Mouse (Mus musculus) intestine, postnatal 0 days (tissue): ENCODE measurements around the gene Zfp971. TPM values are rescaled to one million over a fixed set of nuclear protein-coding genes. Genes with fewer than 3 reads are reported as not detected.
A peak's percentile ranks its signal among the peaks of the same experiment; 100 is the strongest.
"Not testable (repeated sequence)": the region's sequence is repeated elsewhere in the genome, so short reads cannot be mapped to it uniquely, and the experiment has no call there.

Experiments used
- ATAC-seq: fragments of 200-750 bp; cut with Nextera tagmentation; 2 replicates; pipeline ENCODE4 v1.8.0; 2017; ENCODE audit warnings: mild to moderate bottlenecking, moderate TSS enrichment, moderate library complexity
- H3K27ac ChIP-seq: fragments of 300-500 bp; sonication (generic); 2 replicates; pipeline ENCODE4 v1.5.1; 2014; ENCODE audit warnings: mild to moderate bottlenecking, low read depth, low read length, moderate library complexity
- H3K27me3 ChIP-seq: fragments of 300-500 bp; sonication (generic); replicated peaks from 2 replicates; pipeline ENCODE4 v1.6.1; 2014; ENCODE audit warnings: low read length, mixed read lengths; ENCODE audit not compliant: control insufficient read depth, insufficient read depth
- H3K36me3 ChIP-seq: fragments of 300-500 bp; sonication (generic); 2 replicates; pipeline ENCODE4 v1.6.1; 2014; ENCODE audit warnings: mild to moderate bottlenecking, moderate library complexity; ENCODE audit not compliant: control insufficient read depth, insufficient read depth
- H3K4me1 ChIP-seq: fragments of 300-500 bp; sonication (generic); replicated peaks from 2 replicates; pipeline ENCODE4 v1.6.1; 2014; ENCODE audit warnings: antibody characterized with exemption, low read length, mixed read lengths; ENCODE audit not compliant: control insufficient read depth, insufficient read depth
- H3K4me2 ChIP-seq: fragments of 300-500 bp; sonication (generic); replicated peaks from 2 replicates; pipeline ENCODE4 v1.6.1; 2014; ENCODE audit warnings: low read depth, mild to moderate bottlenecking, moderate library complexity
- H3K4me3 ChIP-seq: fragments of 300-500 bp; sonication (generic); 2 replicates; pipeline ENCODE4 v1.5.1; 2014; ENCODE audit warnings: low read depth, low read length
- H3K9ac ChIP-seq: fragments of 300-500 bp; sonication (generic); 2 replicates; pipeline ENCODE4 v1.6.1; 2014; ENCODE audit warnings: mild to moderate bottlenecking, low read depth, low read length
- H3K9me3 ChIP-seq: fragments of 300-500 bp; sonication (generic); 2 replicates; pipeline ENCODE4 v1.6.1; 2016; ENCODE audit warnings: mixed run types; ENCODE audit not compliant: control insufficient read depth
- CTCF ChIP-seq: sonication (generic); IDR thresholded peaks from 2 replicates; pipeline ENCODE4 v1.5.1; 2016; ENCODE audit warnings: low read depth, mild to moderate bottlenecking, control low read depth, antibody characterized with exemption, moderate library complexity
- WGBS: fragments of 180-500 bp; shearing (Covaris S2); extraction: QIAGEN DNeasy Blood & Tissue Kit; methylation state at CpG from one replicate; pipeline ENCODE4 v1.1.7; 2014; 5-methylcytosine and 5-hydroxymethylcytosine counted together
- polyA plus RNA-seq: library from polyadenylated mRNA; unstranded; fragments of >200 nt; fragmentation: Nextera tagmentation; extraction: Ambion mirVana; gene quantifications from 2 replicates; pipeline ENCODE4 v1.2.1, GENCODE M21; 2015

Gene Zfp971
- polyA plus RNA-seq, result 7.6 and 8.1 TPM in 2 replicates

DNA sequence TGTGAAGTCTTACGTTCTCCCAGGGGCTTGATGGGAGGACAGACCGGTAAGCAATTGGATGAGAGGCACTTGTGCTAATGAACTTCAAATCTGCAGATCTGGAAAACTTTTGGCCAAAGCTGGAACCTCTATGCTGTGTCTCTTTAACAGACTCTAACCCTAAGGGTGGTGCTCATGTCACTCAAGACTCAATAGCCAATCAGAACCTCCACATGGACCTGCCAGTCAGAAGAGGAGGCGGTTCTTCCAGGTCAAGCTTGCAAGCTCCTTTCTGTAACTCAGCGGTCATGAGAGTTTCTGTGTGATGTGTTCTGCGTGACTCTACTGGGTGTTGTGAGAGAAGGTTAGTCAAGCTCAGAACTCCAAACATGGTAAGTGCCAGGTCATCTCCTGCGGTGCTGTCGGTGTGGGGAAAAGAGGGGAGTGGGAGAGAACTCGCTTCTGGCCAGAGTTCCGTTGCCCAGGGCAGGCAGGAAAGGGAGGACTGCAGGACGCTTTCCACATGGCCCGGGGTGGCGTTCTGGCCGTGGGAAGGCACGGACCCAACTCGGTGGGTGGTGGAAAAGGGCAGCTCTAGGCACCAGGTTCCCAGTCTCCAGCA lies at the start of gene Zfp971:
Gene Zfp971, plus strand, starts transcription at position 274 of the 601 bp plus-strand sequence.
- Histone ChIP-seq H3K9ac (0 out of 2 replicates have a peak within 1 kb of the TSS, but pooled peaks have one; percentile 40), H3K4me2 (peak within 1 kb of the TSS; percentile 66), H3K4me3 (peak within 1 kb of the TSS; percentile 50)
- ATAC-seq, H3K9me3 ChIP-seq, H3K27ac ChIP-seq, H3K36me3 ChIP-seq, H3K4me1 ChIP-seq, H3K27me3 ChIP-seq: not testable (repeated sequence)
- under 1% methylated on average over 14 of the region's 15 CpGs for WGBS

DNA sequence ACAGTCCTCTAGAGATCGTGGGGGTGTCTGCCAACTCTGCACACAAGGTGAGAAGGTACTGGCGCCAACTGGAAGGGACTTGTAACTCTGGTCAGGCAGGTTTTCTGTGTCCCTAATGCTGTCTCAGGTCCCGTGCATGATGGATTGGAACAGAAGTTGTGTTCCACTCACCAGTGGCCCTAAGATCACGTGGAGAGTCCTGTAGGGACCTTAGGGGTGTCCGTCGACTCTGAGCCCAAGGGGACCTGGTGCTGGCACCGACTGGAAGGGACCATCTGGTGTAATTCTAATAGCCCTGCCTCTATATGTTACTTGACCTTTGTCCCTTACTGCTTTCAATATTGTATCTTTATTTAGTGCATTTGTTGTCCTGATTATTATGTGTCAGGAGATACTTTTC lies 48.3 kb upstream of the Zfp971 start:
- H3K9ac ChIP-seq, ATAC-seq, H3K36me3 ChIP-seq, H3K4me3 ChIP-seq, H3K27ac ChIP-seq, H3K27me3 ChIP-seq, H3K9me3 ChIP-seq, H3K4me1 ChIP-seq, H3K4me2 ChIP-seq: not testable (repeated sequence)
- WGBS, result 70% methylated on average over 7 of the region's 7 CpGs

DNA sequence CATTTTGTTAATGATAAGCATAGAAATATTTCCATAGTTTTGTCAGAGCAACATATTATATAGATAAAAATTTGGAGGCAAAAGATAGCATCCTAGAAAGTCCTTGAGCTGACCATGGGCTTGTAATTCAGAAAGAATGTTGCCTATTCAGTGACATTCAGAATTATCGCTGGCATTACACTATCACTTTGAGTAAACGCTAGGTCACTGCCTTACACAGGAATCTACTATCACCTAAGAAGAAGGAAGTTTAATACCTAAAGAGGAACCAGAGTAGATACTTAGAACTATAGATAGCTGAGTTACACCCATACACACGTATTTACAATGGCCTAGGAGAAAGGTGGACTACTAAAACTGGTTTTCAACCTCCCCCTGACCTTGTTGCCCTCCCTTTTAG lies 3.6 kb upstream of the Zfp971 start:
- H3K4me1 ChIP-seq, H3K4me2 ChIP-seq, ATAC-seq, H3K27me3 ChIP-seq, H3K9ac ChIP-seq, H3K27ac ChIP-seq, H3K36me3 ChIP-seq, H3K4me3 ChIP-seq, H3K9me3 ChIP-seq: not testable (repeated sequence)
- 59% methylated on average over 3 of the region's 3 CpGs for WGBS

DNA sequence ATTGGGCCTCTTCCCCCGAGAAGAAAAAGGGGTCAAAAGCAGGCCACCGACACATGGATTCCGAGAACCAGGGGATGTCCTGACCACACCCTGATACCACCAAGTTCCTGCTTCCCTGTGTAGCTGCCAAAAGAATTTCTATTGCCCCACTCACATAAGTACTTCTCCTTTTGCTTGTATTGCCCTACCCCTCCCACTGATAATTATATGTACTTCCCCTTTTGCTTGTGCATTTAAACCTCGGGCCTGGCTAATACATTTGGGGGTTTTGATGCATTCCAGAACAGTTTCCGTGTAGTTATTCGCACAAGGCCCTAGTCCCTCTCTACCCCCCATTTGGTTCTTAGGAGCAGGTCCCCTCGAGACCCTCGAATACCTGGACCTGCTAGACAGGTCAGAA lies 2.3 kb upstream of the Zfp971 start:
- H3K4me1 ChIP-seq, H3K36me3 ChIP-seq, H3K9ac ChIP-seq, ATAC-seq, H3K27me3 ChIP-seq, H3K4me3 ChIP-seq, H3K4me2 ChIP-seq, H3K9me3 ChIP-seq, H3K27ac ChIP-seq: not testable (repeated sequence)
- 47% methylated on average over 8 of the region's 8 CpGs for WGBS

DNA sequence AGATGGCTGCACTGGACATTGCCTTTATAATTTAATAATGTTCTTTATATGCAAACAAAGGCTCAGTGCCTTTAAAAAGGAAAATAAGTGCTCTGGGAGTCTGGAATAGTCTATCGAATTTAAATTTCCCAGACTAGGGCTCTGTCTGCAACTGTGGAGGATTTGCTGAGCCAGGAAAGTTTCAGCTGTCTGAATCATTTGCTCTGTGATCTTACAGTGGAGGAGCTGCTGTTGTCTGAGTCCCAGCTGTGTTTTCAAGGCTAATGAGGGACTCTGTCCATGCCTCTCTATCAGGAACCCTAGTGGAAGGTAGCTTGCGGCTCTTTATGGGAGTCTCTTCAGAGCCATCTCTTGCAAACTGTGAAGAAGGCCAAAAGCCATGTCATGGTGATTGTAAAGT lies 777 bp downstream of the Zfp971 start:
- Histone ChIP-seq H3K4me2 (peak overlapping the region; percentile 66), H3K4me3 (peak overlapping the region; percentile 50)
- H3K36me3 ChIP-seq, ATAC-seq, H3K4me1 ChIP-seq, H3K9ac ChIP-seq, H3K27me3 ChIP-seq, H3K9me3 ChIP-seq, H3K27ac ChIP-seq: not testable (repeated sequence)
- WGBS, result 19% methylated on average over 2 of the region's 2 CpGs

DNA sequence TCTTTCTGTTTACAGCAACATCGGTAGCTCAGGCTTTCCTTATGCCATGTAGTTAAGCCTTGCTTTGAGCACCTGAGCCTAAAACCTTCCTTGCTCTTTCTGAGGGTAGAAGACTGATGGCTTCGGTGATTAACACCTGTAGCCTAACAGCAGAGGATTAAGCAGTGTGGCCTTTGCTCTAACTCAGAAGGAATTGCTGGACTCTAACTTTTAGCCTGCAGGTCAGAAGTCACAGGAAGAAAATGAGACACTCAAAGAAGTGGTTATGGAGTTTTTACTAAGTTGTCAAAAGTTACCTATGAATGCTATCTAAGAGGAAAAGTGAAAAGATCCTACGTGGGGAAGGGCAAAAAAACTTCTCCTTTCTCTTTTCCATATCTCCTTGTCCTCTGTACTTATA lies 4.5 kb downstream of the Zfp971 start:
- ATAC-seq, H3K27me3 ChIP-seq, H3K36me3 ChIP-seq, H3K9me3 ChIP-seq, H3K9ac ChIP-seq, H3K27ac ChIP-seq, H3K4me1 ChIP-seq, H3K4me3 ChIP-seq, H3K4me2 ChIP-seq: not testable (repeated sequence)
- WGBS, result 63% methylated on average over 2 of the region's 3 CpGs

DNA sequence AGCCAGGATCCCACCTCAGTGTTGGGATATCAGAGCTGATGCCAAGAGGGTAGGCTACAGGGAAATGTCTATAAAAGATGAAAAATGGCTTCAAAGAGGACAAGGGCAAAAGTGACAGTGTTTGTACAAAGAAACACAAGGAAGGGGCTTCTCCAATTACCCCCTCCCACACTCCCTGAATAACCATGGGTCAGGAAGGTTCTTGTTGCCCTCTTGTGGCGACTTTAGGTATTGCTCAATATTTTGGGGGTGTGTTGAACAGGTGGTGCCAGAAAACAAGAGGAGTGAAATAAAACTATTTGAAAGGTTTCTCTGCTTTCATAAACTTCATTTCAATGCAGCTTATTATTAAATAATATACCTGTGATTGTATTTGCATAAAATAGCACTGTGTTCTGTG lies 35.1 kb downstream of the Zfp971 start:
- no peak overlapping the region for H3K4me2 ChIP-seq
- H3K27me3 ChIP-seq, result no peaks in the 10 kb centered on the region
- H3K27ac ChIP-seq, result no peak overlapping the region
- H3K9ac ChIP-seq, result no peak overlapping the region
- WGBS, result 10% methylated on average over 1 of the region's 1 CpGs
- no peak overlapping the region for H3K4me3 ChIP-seq
- peak; percentile 85 for TF ChIP-seq CTCF
- no peaks in the 10 kb centered on the region for H3K4me1 ChIP-seq
- ATAC-seq, result no peak
- H3K36me3 ChIP-seq, result no peaks in the 10 kb centered on the region
- no peaks in the 10 kb centered on the region for H3K9me3 ChIP-seq

DNA sequence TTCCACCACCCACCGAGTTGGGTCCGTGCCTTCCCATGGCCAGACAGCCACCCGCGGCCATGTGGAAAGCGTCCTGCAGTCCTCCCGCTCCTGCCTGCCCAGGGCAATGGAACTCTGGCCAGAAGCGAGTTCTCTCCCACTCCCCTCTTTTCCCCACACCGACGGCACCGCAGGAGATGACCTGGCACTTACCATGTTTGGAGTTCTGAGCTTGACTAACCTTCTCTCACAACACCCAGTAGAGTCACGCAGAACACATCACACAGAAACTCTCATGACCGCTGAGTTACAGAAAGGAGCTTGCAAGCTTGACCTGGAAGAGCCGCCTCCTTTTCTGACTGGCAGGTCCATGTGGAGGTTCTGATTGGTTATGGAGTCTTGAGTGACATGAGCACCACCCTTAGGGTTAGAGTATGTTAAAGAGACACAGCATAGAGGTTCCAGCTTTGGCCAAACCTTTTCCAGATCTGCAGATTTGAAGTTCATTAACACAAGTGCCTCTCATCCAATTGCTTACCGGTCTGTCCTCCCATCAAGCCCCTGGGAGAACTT lies 55.2 kb downstream of the Zfp971 start, which contains the start of gene Zfp931:
Gene Zfp931, minus strand, starts transcription at position 311 of the 552 bp plus-strand sequence.
- WGBS, result 0% methylated on average over 2 of the region's 14 CpGs
- peak within 1 kb of the TSS; percentile 66 for H3K4me2 ChIP-seq
- not testable (repeated sequence) for H3K36me3 ChIP-seq, H3K27ac ChIP-seq, H3K27me3 ChIP-seq, H3K4me1 ChIP-seq, H3K9ac ChIP-seq, H3K9me3 ChIP-seq, ATAC-seq
- H3K4me3 ChIP-seq, result peak within 1 kb of the TSS; percentile 35
